Mouse (Mus musculus): ENCODE data around the gene Malrd1. TPM values are rescaled to one million over a fixed set of nuclear protein-coding genes. Genes with fewer than 3 reads are reported as not detected.

The Malrd1 gene
- total and polyA plus RNA-seq, 3 experiments = not detected

DNA sequence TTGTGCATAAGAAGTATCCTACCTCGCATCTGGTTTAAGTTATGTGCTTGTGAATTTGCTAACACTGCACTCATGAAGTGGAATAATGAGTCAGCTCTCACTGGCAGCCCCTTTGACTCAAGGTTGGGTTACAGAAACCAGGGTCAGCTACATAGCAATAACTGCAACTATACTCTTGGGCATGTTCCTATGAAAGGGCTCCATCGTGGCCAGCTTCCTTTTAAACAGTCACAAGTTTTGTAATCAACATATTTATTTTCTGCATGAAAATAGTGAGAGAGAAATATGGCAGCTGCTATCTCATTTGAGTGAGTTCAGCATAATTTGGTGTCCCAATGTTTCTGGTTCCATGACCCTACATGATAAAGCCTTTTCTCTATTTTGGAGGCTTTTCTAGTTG is 716.8 kb downstream of the Malrd1 start:
- Histone ChIP-seq H3K27me3 (ENCODE audit: control insufficient read depth in 1 of 2, insufficient read depth in 2 of 2, low read length in 2 of 2) (no peaks in the 10 kb centered on the region), H3K79me2 (ENCODE audit: control insufficient read depth, insufficient read depth, low read length, poor library complexity) (no peaks in the 10 kb centered on the region), H3K27ac (ENCODE audit: control insufficient read depth, low read depth, low read length) (no peak overlapping the region), H3K4me3 (ENCODE audit: control insufficient read depth in 1 of 2, insufficient read depth in 1 of 2, low read depth in 2 of 2, low read length in 2 of 2) (no peak overlapping the region), H3K4me1 (ENCODE audit: control insufficient read depth in 1 of 2, insufficient read depth in 2 of 2, low read length in 2 of 2) (no peaks in the 10 kb centered on the region), H3K9me3 (replicated peaks; ENCODE audit: insufficient read depth, low read length) (no peaks in the 10 kb centered on the region), H3K9ac (ENCODE audit: control insufficient read depth, low read depth, low read length, poor library complexity, severe bottlenecking) (no peak overlapping the region), H3K36me3 (ENCODE audit: control insufficient read depth in 1 of 2, insufficient read depth in 2 of 2, low read length in 2 of 2) (no peaks in the 10 kb centered on the region)
- TF ChIP-seq MAX (IDR thresholded peaks at IDR 0.05; ENCODE audit: low read length) (no peak), MEF2A (IDR thresholded peaks at IDR 0.05; ENCODE audit: extremely low read depth, insufficient replicate concordance, low read depth, low read length, poor library complexity, severe bottlenecking) (no peak), MAZ (IDR thresholded peaks at IDR 0.05; ENCODE audit: low read depth, low read length) (no peak), CHD1 (IDR thresholded peaks at IDR 0.05; ENCODE audit: low read depth, low read length) (no peak), MAFK (IDR thresholded peaks at IDR 0.05; ENCODE audit: borderline replicate concordance, low read depth, low read length) (no peak), NRF1 (IDR thresholded peaks at IDR 0.05; ENCODE audit: insufficient read depth, low read depth, low read length, poor library complexity, severe bottlenecking) (no peak), KAT2A (conservative IDR thresholded peaks at IDR 0.05; ENCODE audit: low read depth, low read length) (no peak), RAD21 (IDR thresholded peaks at IDR 0.05; ENCODE audit: low read depth, low read length) (no peak), MXI1 (IDR thresholded peaks at IDR 0.05; ENCODE audit: low read depth, low read length) (no peak), USF2 (IDR thresholded peaks at IDR 0.05; ENCODE audit: borderline replicate concordance in 1 of 2, insufficient read depth in 1 of 2, low read depth in 1 of 2, low read length in 2 of 2) (no peak), EP300 (IDR thresholded peaks at IDR 0.05; ENCODE audit: low read depth in 1 of 2, low read length in 2 of 2) (no peak), E2F4 (IDR thresholded peaks at IDR 0.05; ENCODE audit: borderline replicate concordance, low read depth, low read length) (no peak), GABPA (IDR thresholded peaks at IDR 0.05; ENCODE audit: low read depth, low read length) (no peak)
- DNase-seq (ENCODE audit: low read depth, low spot score) = no peak

GRCm38 (mm10) chr2:16248861-16249260 is 722.6 kb downstream of the Malrd1 start:
- no peak for TF ChIP-seq NRF1 (IDR thresholded peaks at IDR 0.05; ENCODE audit: insufficient read depth, low read depth, low read length, poor library complexity, severe bottlenecking)
- Histone ChIP-seq H3K4me3 (ENCODE audit: control insufficient read depth in 1 of 2, insufficient read depth in 1 of 2, low read depth in 2 of 2, low read length in 2 of 2) (no peak overlapping the region), H3K27ac (ENCODE audit: control insufficient read depth, low read depth, low read length) (no peak overlapping the region)

DNA sequence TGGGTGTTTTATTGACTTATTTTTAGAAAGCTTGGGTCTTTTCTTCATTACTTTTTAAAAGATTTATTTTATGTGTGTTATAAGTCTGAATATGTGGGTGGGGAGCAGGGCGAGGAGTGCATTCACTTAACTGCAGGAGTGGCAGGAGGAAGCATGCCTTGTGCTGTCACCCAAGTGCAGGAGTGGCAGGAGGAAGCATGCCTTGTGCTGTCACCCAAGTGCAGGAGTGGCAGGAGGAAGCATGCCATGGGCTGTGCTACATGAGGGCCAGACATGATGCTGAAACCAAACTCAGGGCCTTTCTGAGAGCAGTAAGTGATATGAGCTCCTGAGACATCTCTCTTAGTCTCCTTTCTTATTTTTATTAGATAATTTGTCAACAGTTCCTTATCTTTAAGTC is 726.0 kb downstream of the Malrd1 start:
- no peaks in the 10 kb centered on the region for H3K27me3 ChIP-seq (ENCODE audit: control insufficient read depth in 1 of 2, insufficient read depth in 2 of 2, low read length in 2 of 2)
- H3K4me3 ChIP-seq (ENCODE audit: control insufficient read depth in 1 of 2, insufficient read depth in 1 of 2, low read depth in 2 of 2, low read length in 2 of 2) = no peak overlapping the region
- H3K9me3 ChIP-seq (replicated peaks; ENCODE audit: insufficient read depth, low read length) = no peaks in the 10 kb centered on the region
- H3K27ac ChIP-seq (ENCODE audit: control insufficient read depth, low read depth, low read length) = no peak overlapping the region
- DNase-seq (ENCODE audit: low read depth, low spot score) = no peak
- no peak overlapping the region for H3K9ac ChIP-seq (ENCODE audit: control insufficient read depth, low read depth, low read length, poor library complexity, severe bottlenecking)
- H3K4me1 ChIP-seq (ENCODE audit: control insufficient read depth in 1 of 2, insufficient read depth in 2 of 2, low read length in 2 of 2) = no peaks in the 10 kb centered on the region
- no peaks in the 10 kb centered on the region for H3K79me2 ChIP-seq (ENCODE audit: control insufficient read depth, insufficient read depth, low read length, poor library complexity)
- TF ChIP-seq TCF12 (IDR thresholded peaks at IDR 0.05; ENCODE audit: low read depth, low read length) (no peak), MAFK (IDR thresholded peaks at IDR 0.05; ENCODE audit: borderline replicate concordance, low read depth, low read length) (no peak), GATA1 (IDR thresholded peaks at IDR 0.05; ENCODE audit: low read depth, low read length) (no peak), CHD2 (IDR thresholded peaks at IDR 0.05; ENCODE audit: low read length) (no peak), USF1 (IDR thresholded peaks at IDR 0.05; ENCODE audit: low read depth, low read length) (no peak), RCOR1 (IDR thresholded peaks at IDR 0.05; ENCODE audit: low read depth, low read length) (no peak), MXI1 (IDR thresholded peaks at IDR 0.05; ENCODE audit: low read depth, low read length) (peak; percentile 28; the same call in 1 of the 2 replicates)
- no peaks in the 10 kb centered on the region for H3K36me3 ChIP-seq (ENCODE audit: control insufficient read depth in 1 of 2, insufficient read depth in 2 of 2, low read length in 2 of 2)

More at GRCm38 (mm10) chr2:16248861-16249260, 722.6 kb downstream of the Malrd1 start:
- Histone ChIP-seq H3K79me2 (ENCODE audit: control insufficient read depth, insufficient read depth, low read length, poor library complexity) (no peaks in the 10 kb centered on the region), H3K27me3 (ENCODE audit: control insufficient read depth in 1 of 2, insufficient read depth in 2 of 2, low read length in 2 of 2) (no peaks in the 10 kb centered on the region), H3K9me3 (replicated peaks; ENCODE audit: insufficient read depth, low read length) (no peaks in the 10 kb centered on the region), H3K4me1 (ENCODE audit: control insufficient read depth in 1 of 2, insufficient read depth in 2 of 2, low read length in 2 of 2) (no peaks in the 10 kb centered on the region), H3K9ac (ENCODE audit: control insufficient read depth, low read depth, low read length, poor library complexity, severe bottlenecking) (no peak overlapping the region), H3K36me3 (ENCODE audit: control insufficient read depth in 1 of 2, insufficient read depth in 2 of 2, low read length in 2 of 2) (no peaks in the 10 kb centered on the region)
- no peak for DNase-seq (ENCODE audit: low read depth, low spot score)
